Mouse (Mus musculus): Measurements from ENCODE around the gene Fmnl1. TPM values are rescaled to one million over a fixed set of nuclear protein-coding genes. Genes with fewer than 3 reads are reported as not detected.

The Fmnl1 gene
- total RNA-seq, 2 experiments from 2014 or later = 17.7 to 20.5 TPM

DNA sequence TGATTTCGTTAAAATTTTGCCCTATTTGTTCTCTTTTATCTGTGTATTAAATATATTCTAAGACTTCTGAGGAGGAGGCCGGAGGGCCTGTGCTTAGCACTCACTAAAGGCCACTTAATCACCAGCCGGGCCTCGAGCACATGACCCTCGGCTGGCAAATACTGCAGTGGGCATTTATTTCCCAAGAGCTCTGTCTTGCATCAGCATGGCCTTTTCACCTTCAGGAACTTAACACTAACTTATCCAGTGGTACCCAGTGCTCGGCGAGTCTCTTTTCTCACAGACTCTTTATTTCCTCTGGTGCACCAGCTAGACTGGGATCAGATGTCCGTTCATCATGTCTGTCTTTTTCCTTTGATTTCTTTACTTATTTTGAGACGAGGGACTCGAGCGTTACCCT, 10.2 kb upstream of the Fmnl1 start:
- DNase-seq = no peak

DNA sequence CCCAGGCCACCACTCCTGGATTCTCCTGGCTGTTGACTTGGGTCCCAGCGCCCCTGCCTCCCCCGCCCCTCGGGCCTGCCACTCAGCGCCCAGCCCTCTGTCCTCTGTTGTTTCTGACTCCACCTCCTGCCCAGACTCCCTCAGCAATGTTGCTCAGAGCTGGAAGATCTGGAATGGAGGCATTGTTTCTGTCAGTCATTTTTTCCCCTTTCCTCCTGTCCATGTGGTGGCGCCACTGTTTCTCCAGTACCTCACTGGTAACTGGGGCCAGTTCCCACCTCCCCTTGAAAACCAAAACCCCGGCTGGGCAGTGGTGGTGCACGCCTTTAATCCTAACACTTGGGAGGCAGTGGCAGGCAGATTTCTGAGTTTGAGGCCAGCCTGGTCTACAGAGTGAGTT, 9.5 kb upstream of the Fmnl1 start:
- peak; percentile 9 for DNase-seq

DNA sequence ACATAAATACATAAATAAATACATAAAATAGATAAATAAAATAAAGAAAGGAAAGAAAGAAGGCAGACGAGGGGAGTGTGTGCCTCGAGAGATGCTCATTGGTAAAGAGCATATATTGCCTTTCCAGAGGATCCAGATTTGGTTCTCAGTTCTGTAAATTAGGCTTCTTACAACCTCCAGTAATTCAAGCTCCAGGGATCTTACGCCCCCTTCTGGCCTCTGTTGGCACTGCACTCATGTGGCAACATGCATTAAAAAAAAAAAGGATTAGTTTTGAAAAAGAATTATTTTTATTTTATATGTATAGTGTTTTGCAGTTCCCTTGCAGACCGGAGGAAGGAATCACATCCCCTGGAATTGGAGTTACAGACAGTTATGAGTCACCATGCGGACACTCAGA, 8.8 kb upstream of the Fmnl1 start:
- peak; percentile 56 for DNase-seq

DNA sequence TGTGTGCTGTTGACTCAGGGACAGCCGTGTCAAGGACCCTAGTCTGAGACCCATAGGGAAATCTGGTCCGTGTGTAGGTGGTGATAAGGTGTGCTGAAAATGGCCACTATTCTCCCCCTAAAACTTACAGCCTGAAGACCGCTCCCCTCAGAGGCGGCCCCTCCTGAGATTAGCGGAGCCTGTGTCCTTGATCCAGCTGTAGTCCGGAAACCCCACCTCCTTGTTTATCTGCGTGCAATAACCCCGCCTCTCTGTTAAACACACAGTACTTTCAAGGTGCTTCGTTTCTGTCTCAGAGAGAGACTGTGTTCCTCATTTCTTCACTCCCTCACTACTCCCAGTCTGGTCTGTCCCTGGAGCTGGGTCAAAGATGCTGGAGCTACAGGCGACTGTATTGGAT, 6.5 kb upstream of the Fmnl1 start:
- DNase-seq = peak; percentile 61

GRCm38 (mm10) chr11:103168690-103169390, 2.1 kb upstream of the Fmnl1 start:
- peak; percentile 83 for DNase-seq

GRCm38 (mm10) chr11:103169664-103170063, 1.2 kb upstream of the Fmnl1 start:
- no peak for DNase-seq

DNA sequence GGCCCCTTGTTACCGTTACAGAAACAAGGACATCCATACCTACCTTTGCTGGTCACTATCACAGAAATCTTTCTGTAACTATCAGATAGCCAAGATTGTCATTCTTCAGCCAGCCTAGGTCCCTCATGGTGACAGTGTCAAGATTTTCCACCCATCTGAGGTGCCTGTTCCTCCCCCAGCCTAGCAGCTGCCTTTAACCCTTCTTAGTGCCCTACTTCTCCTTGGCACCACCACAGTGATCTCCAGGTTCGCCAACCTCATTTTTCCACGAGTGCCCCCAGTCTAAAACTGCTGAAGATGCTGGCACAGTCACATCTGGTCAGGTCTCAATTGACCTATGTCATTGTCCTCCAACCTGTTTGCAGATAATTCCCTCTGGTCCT, 805 bp upstream of the Fmnl1 start:
- no peak for DNase-seq

- no peak for DNase-seq
These were observed 346 bp downstream of the Fmnl1 start for GRCm38 (mm10) chr11:103171286-103171620.

- DNase-seq = no peak
These were observed 940 bp downstream of the Fmnl1 start for GRCm38 (mm10) chr11:103171703-103172391.

- no peak for DNase-seq
These were observed 1.6 kb downstream of the Fmnl1 start for GRCm38 (mm10) chr11:103172392-103173040.

- no peak for DNase-seq
These were observed 2.3 kb downstream of the Fmnl1 start for GRCm38 (mm10) chr11:103173041-103173770.

GRCm38 (mm10) chr11:103173771-103174344, 3.0 kb downstream of the Fmnl1 start:
- no peak for DNase-seq

- DNase-seq = no peak
These were observed 3.5 kb downstream of the Fmnl1 start for GRCm38 (mm10) chr11:103174411-103174832.

DNA sequence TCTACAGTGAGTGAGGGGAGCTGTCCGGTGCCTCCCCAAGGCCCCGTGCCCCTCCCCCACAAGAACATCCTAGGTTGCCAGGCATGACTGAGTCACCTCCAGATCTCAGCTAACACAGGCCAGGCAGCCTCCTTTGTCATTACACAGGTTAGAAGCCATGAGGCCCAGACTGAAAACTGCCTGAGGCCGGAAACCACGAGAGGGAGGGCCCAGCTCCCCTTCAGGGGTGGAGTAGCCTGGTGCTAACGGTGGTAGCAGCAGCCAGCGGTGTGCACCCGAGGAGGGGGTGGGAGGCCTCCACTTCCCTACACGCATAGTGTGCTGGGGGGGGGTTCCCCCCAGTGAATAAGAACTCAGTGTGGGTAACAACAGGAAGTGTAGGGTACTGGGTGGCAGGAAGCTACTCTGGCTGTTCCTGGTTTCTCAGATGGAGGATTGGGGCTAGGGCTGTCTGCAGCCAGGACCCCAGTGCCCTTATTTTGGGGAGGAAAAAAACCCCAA, 4.0 kb downstream of the Fmnl1 start:
- peak; percentile 79 for DNase-seq

GRCm38 (mm10) chr11:103175688-103176442, 5.0 kb downstream of the Fmnl1 start:
- DNase-seq = no peak

- DNase-seq = no peak
These were observed 5.6 kb downstream of the Fmnl1 start for GRCm38 (mm10) chr11:103176510-103176909.

- peak; percentile 2 for DNase-seq
These were observed 6.3 kb downstream of the Fmnl1 start for GRCm38 (mm10) chr11:103177216-103177615.

DNA sequence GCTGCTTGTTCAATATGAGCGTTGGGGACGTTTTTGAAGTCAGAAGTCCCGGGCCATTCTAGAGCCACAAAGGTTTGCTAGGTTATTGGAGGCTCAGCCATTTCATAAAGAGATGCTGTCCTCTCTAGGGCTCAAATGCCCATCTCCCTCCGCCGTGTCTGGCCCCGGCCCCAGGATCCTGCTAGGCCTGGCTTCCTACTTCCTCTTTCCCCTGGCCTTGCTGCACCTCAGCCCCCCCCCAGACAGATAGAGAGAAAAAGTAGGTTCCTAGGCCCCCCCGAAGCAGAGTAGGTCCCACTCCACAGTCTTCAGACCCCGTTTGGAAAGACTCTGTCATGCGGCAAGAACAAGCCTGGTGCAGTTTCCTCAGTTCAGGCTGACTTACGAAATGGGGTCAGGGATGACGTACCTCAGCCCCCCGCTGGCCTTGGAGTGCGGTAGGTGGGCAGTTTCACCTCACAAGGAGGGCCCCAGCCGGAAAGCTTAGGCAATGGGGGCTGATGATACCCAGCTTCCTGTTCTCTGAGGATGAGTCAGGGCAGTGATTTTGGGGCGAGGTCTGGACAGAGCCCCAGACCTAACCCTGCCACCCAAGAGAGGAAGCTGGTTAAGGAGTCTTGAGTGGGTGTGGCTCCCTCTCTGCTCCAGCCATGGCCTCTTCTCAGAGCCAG, 7.0 kb downstream of the Fmnl1 start:
- peak; percentile 7 for DNase-seq

- no peak for DNase-seq
These were observed 7.8 kb downstream of the Fmnl1 start for GRCm38 (mm10) chr11:103178748-103179147.

DNA sequence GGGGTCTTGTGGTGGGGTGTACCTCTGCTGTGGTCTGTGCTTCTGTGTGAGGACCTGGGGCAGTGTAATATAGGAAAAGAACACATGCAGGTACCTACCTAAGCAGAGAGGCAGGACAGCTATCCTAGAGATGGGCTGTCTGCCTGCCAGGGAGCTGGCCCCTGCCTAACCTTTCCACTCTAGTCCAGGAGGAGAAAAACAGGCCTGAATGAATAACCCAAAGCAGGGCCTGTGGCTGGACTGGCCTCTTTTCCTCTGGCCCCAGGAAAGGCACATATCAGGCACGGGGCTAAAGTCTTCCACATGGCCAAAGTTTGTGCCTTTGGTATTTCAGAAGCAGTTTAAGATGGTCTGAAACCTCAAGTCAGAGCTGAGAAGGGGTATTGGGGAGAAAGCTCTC, 9.5 kb downstream of the Fmnl1 start:
- no peak for DNase-seq

GRCm38 (mm10) chr11:103181349-103181748, 10.4 kb downstream of the Fmnl1 start:
- DNase-seq = no peak

Measured in adrenal gland, postnatal 10 days (tissue).